Mouse (Mus musculus): ENCODE results near the gene Pomgnt2.

- no peak for TF ChIP-seq CTCF (IDR thresholded peaks at IDR 0.05 in 2 of 3, conservative IDR thresholded peaks at IDR 0.05 in 1 of 3; ENCODE audit: control insufficient read depth in 1 of 3, insufficient read depth in 1 of 3, low read depth in 2 of 3, low read length in 3 of 3, poor library complexity in 1 of 3, severe bottlenecking in 1 of 3)
- TF ChIP-seq POLR2A (IDR thresholded peaks at IDR 0.05; ENCODE audit: control insufficient read depth in 1 of 2, insufficient read depth in 1 of 2, low read depth in 1 of 2, low read length in 2 of 2, poor library complexity in 1 of 2) = peak; percentile 84 to 96
- TF ChIP-seq MAZ (IDR thresholded peaks at IDR 0.05; ENCODE audit: low read depth, low read length) = no peak
- no peak for TF ChIP-seq POLR2AphosphoS5 (IDR thresholded peaks at IDR 0.05; ENCODE audit: borderline replicate concordance, low read depth, low read length)
- peak; percentile 72 for TF ChIP-seq GATA1 (IDR thresholded peaks at IDR 0.05; ENCODE audit: low read depth, low read length)
- TF ChIP-seq ZNF384 (IDR thresholded peaks at IDR 0.05; ENCODE audit: low read depth, low read length) = no peak
- peak; percentile 64; the same call in 1 of the 2 replicates for TF ChIP-seq POLR2AphosphoS2 (IDR thresholded peaks at IDR 0.05; ENCODE audit: low read length)
- TF ChIP-seq RAD21 (IDR thresholded peaks at IDR 0.05; ENCODE audit: low read depth, low read length) = no peak
- peak; percentile 71 for TF ChIP-seq MXI1 (IDR thresholded peaks at IDR 0.05; ENCODE audit: low read depth, low read length)
- TF ChIP-seq E2F4 (IDR thresholded peaks at IDR 0.05; ENCODE audit: borderline replicate concordance, low read depth, low read length) = no peak
- TF ChIP-seq ELF1 (IDR thresholded peaks at IDR 0.05; ENCODE audit: low read depth, low read length) = peak; percentile 10; the same call in 1 of the 2 replicates
- TF ChIP-seq GABPA (IDR thresholded peaks at IDR 0.05; ENCODE audit: low read depth, low read length) = no peak
- TF ChIP-seq ZC3H11A (IDR thresholded peaks at IDR 0.05; ENCODE audit: low read depth, low read length) = no peak
Observed at GRCm38 (mm10) chr9:121937944-121938355, 59.0 kb downstream of the Pomgnt2 start.

Data from MEL (cell line).